Mouse (Mus musculus) ES-E14 (cell line): Measurements from ENCODE around the gene Gm49027.

ENCODE experiments used
- CHD2 ChIP-seq: IDR thresholded peaks from 2 replicates; pipeline ENCODE4 v1.6.1; 2014; ENCODE audit warnings: mild to moderate bottlenecking, low read depth, low read length, inconsistent platforms
- HCFC1 ChIP-seq: IDR thresholded peaks from 2 replicates; pipeline ENCODE4 v1.6.1; 2012; ENCODE audit warnings: low read length, inconsistent platforms, borderline replicate concordance; ENCODE audit not compliant: insufficient read depth

DNA sequence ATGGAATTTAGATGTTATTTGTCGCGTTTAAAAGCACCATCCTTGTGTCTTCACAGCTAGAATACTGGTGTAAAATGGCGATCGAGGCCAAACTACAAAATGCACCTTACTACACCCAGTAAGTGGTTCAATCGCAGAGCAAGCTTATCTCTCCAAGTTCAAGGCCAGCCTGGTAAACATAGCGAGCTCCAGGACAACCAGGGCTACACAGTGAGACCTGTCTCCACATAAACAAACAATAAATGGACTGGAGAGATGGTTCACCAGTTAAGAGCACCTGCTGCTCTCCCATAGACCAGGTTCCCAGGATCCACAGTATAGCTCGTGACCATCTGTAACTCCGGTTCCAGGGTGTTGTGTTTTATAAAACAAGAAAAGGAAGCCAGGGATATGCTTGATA lies 48.1 kb upstream of the Gm49027 start:
- TF ChIP-seq HCFC1 = no peak
- no peak for TF ChIP-seq CHD2
